9 mouse cellular contexts compared by ENCODE assay signal in genomic region chr12:8923125-8923410, GRCm38 (mm10). TPM values are rescaled to one million over a fixed set of nuclear protein-coding genes. Genes with fewer than 3 reads are reported as not detected.
A peak's percentile ranks its signal among the peaks of the same experiment; 100 is the strongest.
DNase-seq lines count a peak whose midpoint lies in the region; ATAC-seq and TF ChIP-seq lines count a peak whose summit lies in the region.
"Had no signal": no experiment of that assay in that cellular context is flagged by ENCODE, and none has a peak within 500 bp of the region (broad histone marks: within the 10 kb centered on the region; RNA-seq: fewer than 3 reads in every experiment).

No protein-coding gene starts in this region.

- no peak for DNase-seq in kidney, adult 2 months
- no peak for DNase-seq in kidney, postnatal 10 days
- DNase-seq in hindbrain, embryonic 14.5 days (ENCODE audit: low spot score): no peak
- DNase-seq in stomach, postnatal 0 days (ENCODE audit: low spot score): no peak

- peak overlapping the region; percentile 96 for H3K27ac ChIP-seq in kidney, adult 2 months (ENCODE audit: insufficient read depth, low read depth, low read length)
- peak overlapping the region; percentile 97; the same call in 1 of the 2 replicates for H3K27ac ChIP-seq in bone marrow, adult 2 months (ENCODE audit: control insufficient read depth, insufficient read depth, low read depth, low read length, poor library complexity)
- peak overlapping the region; percentile 90; the same call in 1 of the 2 replicates for H3K27ac ChIP-seq in hindbrain, embryonic 14.5 days
- peak overlapping the region; percentile 96 for H3K27ac ChIP-seq in macrophage
- peak overlapping the region; percentile 99 for H3K27ac ChIP-seq in stomach, postnatal 0 days (replicated peaks)

- TF ChIP-seq POLR2A in kidney, adult 2 months (IDR thresholded peaks at IDR 0.05; ENCODE audit: low read depth, low read length): no peak
- TF ChIP-seq POLR2A in bone marrow, adult 2 months (IDR thresholded peaks at IDR 0.05; ENCODE audit: borderline replicate concordance, control insufficient read depth, low read depth, low read length): no peak

- H3K9me3 ChIP-seq in hindbrain, embryonic 14.5 days (ENCODE audit: control insufficient read depth, low read length): no peaks in the 10 kb centered on the region
- H3K9me3 ChIP-seq in stomach, postnatal 0 days (ENCODE audit: control insufficient read depth, low read length): no peaks in the 10 kb centered on the region

- peak overlapping the region; percentile 88 for H3K4me2 ChIP-seq in hindbrain, embryonic 14.5 days (replicated peaks)
- peak overlapping the region; percentile 68 for H3K4me2 ChIP-seq in stomach, postnatal 0 days (replicated peaks; ENCODE audit: low read depth)

- peak; percentile 71 for ATAC-seq in erythroid progenitor cell, adult 5-6 weeks (replicated peaks; ENCODE audit: low FRiP score, poor library complexity, severe bottlenecking)
- ATAC-seq in hindbrain, embryonic 14.5 days (ENCODE audit: low FRiP score): no peak
- no peak for ATAC-seq in stomach, postnatal 0 days (ENCODE audit: low FRiP score, low TSS enrichment)
- ATAC-seq in inflammation-experienced regulatory T-cells, adult 6 months: no peak
- ATAC-seq: Patski had no signal

- WGBS in kidney, adult 2 months: 9% methylated on average over 5 of the region's 5 CpGs
- WGBS in bone marrow, adult 2 months: 3% methylated on average over 5 of the region's 5 CpGs
- WGBS in hindbrain, embryonic 14.5 days: 29% methylated on average over 5 of the region's 5 CpGs
- WGBS in macrophage (ENCODE audit: missing documents): 5% methylated on average over 5 of the region's 5 CpGs
- 8% methylated on average over 5 of the region's 5 CpGs for WGBS in stomach, postnatal 0 days

- H3K79me2 ChIP-seq in macrophage (ENCODE audit: inconsistent target): peaks cover 51% of the 10 kb centered on the region

- H3K27me3 ChIP-seq in kidney, adult 2 months (replicated peaks; ENCODE audit: control insufficient read depth, insufficient read depth, low read length): no peaks in the 10 kb centered on the region
- no peaks in the 10 kb centered on the region for H3K27me3 ChIP-seq in hindbrain, embryonic 14.5 days (ENCODE audit: control insufficient read depth, insufficient read depth, low read length)
- no peaks in the 10 kb centered on the region for H3K27me3 ChIP-seq in stomach, postnatal 0 days (ENCODE audit: control insufficient read depth, insufficient read depth, low read length)
- H3K27me3 ChIP-seq: Patski had no signal

- peaks cover 15% of the 10 kb centered on the region; the same call in 1 of the 2 replicates for H3K4me1 ChIP-seq in kidney, adult 2 months (ENCODE audit: control insufficient read depth, insufficient read depth, low read length)
- H3K4me1 ChIP-seq in bone marrow, adult 2 months (ENCODE audit: control insufficient read depth, insufficient read depth, low read length): no peaks in the 10 kb centered on the region; the same call in 1 of the 2 replicates
- H3K4me1 ChIP-seq in hindbrain, embryonic 14.5 days (replicated peaks; ENCODE audit: control insufficient read depth, insufficient read depth, low read length): peaks cover 30% of the 10 kb centered on the region
- 0 out of 2 replicates have a peak, but pooled peaks cover 10% of the 10 kb centered on the region for H3K4me1 ChIP-seq in stomach, postnatal 0 days (replicated peaks; ENCODE audit: control insufficient read depth, insufficient read depth)

- peak overlapping the region; percentile 75 for H3K9ac ChIP-seq in hindbrain, embryonic 14.5 days
- peak overlapping the region; percentile 94 for H3K9ac ChIP-seq in stomach, postnatal 0 days (ENCODE audit: low read length)

- TF ChIP-seq CTCF in kidney, adult 2 months (conservative IDR thresholded peaks at IDR 0.05; ENCODE audit: insufficient read depth, insufficient read length, low read depth, low read length): no peak
- TF ChIP-seq CTCF in bone marrow, adult 2 months (IDR thresholded peaks at IDR 0.05; ENCODE audit: control insufficient read depth, insufficient read depth, low read length): no peak
- no peak for TF ChIP-seq CTCF in stomach, postnatal 0 days (IDR thresholded peaks at IDR 0.05; ENCODE audit: low read depth)

- peaks cover 2% of the 10 kb centered on the region for H3K36me3 ChIP-seq in kidney, adult 2 months (ENCODE audit: control insufficient read depth, insufficient read depth, low read length)
- peaks cover 6% of the 10 kb centered on the region; the same call in 1 of the 2 replicates for H3K36me3 ChIP-seq in hindbrain, embryonic 14.5 days (replicated peaks; ENCODE audit: control insufficient read depth, insufficient read depth)
- H3K36me3 ChIP-seq in macrophage (ENCODE audit: inconsistent target): peaks cover 4% of the 10 kb centered on the region; the same call in 1 of the 2 replicates
- no peaks in the 10 kb centered on the region for H3K36me3 ChIP-seq in stomach, postnatal 0 days (ENCODE audit: control insufficient read depth, insufficient read depth, low read length)

- no peak for TF ChIP-seq EP300 in stomach, postnatal 0 days (optimal IDR thresholded peaks at IDR 0.05)

- peak overlapping the region; percentile 82 for H3K4me3 ChIP-seq in kidney, adult 2 months (ENCODE audit: insufficient read depth, low read depth, low read length)
- peak overlapping the region; percentile 42 for H3K4me3 ChIP-seq in bone marrow, adult 2 months (replicated peaks; ENCODE audit: control insufficient read depth, low read depth, low read length)
- H3K4me3 ChIP-seq in hindbrain, embryonic 14.5 days (replicated peaks; ENCODE audit: low read length): peak overlapping the region; percentile 57
- H3K4me3 ChIP-seq in macrophage (ENCODE audit: inconsistent target): peak overlapping the region; percentile 92
- peak overlapping the region; percentile 81 for H3K4me3 ChIP-seq in stomach, postnatal 0 days (ENCODE audit: low read depth, low read length)

RNA-seq across cellular contexts. Expression of gene Laptm4a, which starts 1.6 kb away (rescaled TPM):
- 256 and 291 TPM in 2 replicates for polyA plus RNA-seq in kidney, adult 2 months (2012; rRNA removed)
- polyA plus RNA-seq in bone marrow, adult 2 months (2011; ENCODE audit: insufficient read depth, insufficient read length, low replicate concordance, missing spikeins): 67.6 and 132 TPM in 2 replicates
- total RNA-seq in erythroid progenitor cell, adult 5-6 weeks (2015; ENCODE audit: low replicate concordance): 102 and 129 TPM in 2 replicates
- 123 and 145 TPM in 2 replicates for total RNA-seq in erythroid progenitor cell, adult 5-6 weeks (2017; ENCODE audit: low replicate concordance)
- polyA plus RNA-seq in hindbrain, embryonic 14.5 days (2014; fragmentation: Nextera tagmentation; extraction: Ambion mirVana): 173 and 189 TPM in 2 replicates
- total RNA-seq in macrophage (2018; cell fraction: chromatin; rRNA removed): 100 to 1,000 TPM in 4 of 26 experiments, 10 to 100 TPM in 22; 42.5 to 160 (median 85.9) TPM
- 100 to 1,000 TPM; 277 to 410 (median 349) TPM for total RNA-seq in macrophage (2018; cell fraction: cytosol; rRNA removed)
- total RNA-seq in macrophage (2018; cell fraction: nucleus; rRNA removed): 100 to 1,000 TPM; 162 to 341 (median 212) TPM
- 297 to 494 TPM (median 475 TPM) in 3 replicates for polyA plus RNA-seq in macrophage (2018)
- 299 and 327 TPM in 2 replicates for polyA plus RNA-seq in stomach, postnatal 0 days (2015; fragmentation: Nextera tagmentation; extraction: Ambion mirVana)
- 100 to 1,000 TPM; 117 to 185 (median 137) TPM for polyA plus RNA-seq in inflammation-experienced regulatory T-cells, adult 6 months (2017; shearing (Covaris generic))

RNA-seq across cellular contexts. Expression of gene Matn3, which starts 24.7 kb away (rescaled TPM):
- polyA plus RNA-seq in kidney, adult 2 months (2012; rRNA removed): not detected in 2 replicates
- 0.67 TPM in 1 of 2 replicates, not detected in the other for polyA plus RNA-seq in bone marrow, adult 2 months (2011; ENCODE audit: insufficient read depth, insufficient read length, low replicate concordance, missing spikeins)
- total RNA-seq in erythroid progenitor cell, adult 5-6 weeks (2015; ENCODE audit: low replicate concordance): not detected in 2 replicates
- total RNA-seq in erythroid progenitor cell, adult 5-6 weeks (2017; ENCODE audit: low replicate concordance): not detected in 2 replicates
- 0.15 and 0.17 TPM in 2 replicates for polyA plus RNA-seq in hindbrain, embryonic 14.5 days (2014; fragmentation: Nextera tagmentation; extraction: Ambion mirVana)
- not detected for total RNA-seq in macrophage (2018; cell fraction: chromatin; rRNA removed)
- not detected for total RNA-seq in macrophage (2018; cell fraction: cytosol; rRNA removed)
- not detected for total RNA-seq in macrophage (2018; cell fraction: nucleus; rRNA removed)
- polyA plus RNA-seq in macrophage (2018): not detected in 3 replicates
- polyA plus RNA-seq in stomach, postnatal 0 days (2015; fragmentation: Nextera tagmentation; extraction: Ambion mirVana): 0.18 and 0.27 TPM in 2 replicates
- polyA plus RNA-seq in inflammation-experienced regulatory T-cells, adult 6 months (2017; shearing (Covaris generic)): not detected

RNA-seq across cellular contexts. Expression of gene Wdr35, which starts 50.6 kb away (rescaled TPM):
- polyA plus RNA-seq in kidney, adult 2 months (2012; rRNA removed): 5.3 and 6.0 TPM in 2 replicates
- polyA plus RNA-seq in bone marrow, adult 2 months (2011; ENCODE audit: insufficient read depth, insufficient read length, low replicate concordance, missing spikeins): 1.3 and 7.5 TPM in 2 replicates
- total RNA-seq in erythroid progenitor cell, adult 5-6 weeks (2015; ENCODE audit: low replicate concordance): 1.3 and 2.5 TPM in 2 replicates
- total RNA-seq in erythroid progenitor cell, adult 5-6 weeks (2017; ENCODE audit: low replicate concordance): 1.5 and 2.6 TPM in 2 replicates
- 22.4 and 26.1 TPM in 2 replicates for polyA plus RNA-seq in hindbrain, embryonic 14.5 days (2014; fragmentation: Nextera tagmentation; extraction: Ambion mirVana)
- total RNA-seq in macrophage (2018; cell fraction: chromatin; rRNA removed): 10 to 100 TPM in 1 of 26 experiments, 1 to 10 TPM in 24, under 1 TPM in 1; 0.92 to 11.0 (median 6.7) TPM
- total RNA-seq in macrophage (2018; cell fraction: cytosol; rRNA removed): 1 to 10 TPM in 22 of 26 experiments, under 1 TPM in 4; 0.89 to 2.2 (median 1.3) TPM
- total RNA-seq in macrophage (2018; cell fraction: nucleus; rRNA removed): 1 to 10 TPM in 23 of 26 experiments, under 1 TPM in 3; 0.82 to 7.4 (median 2.6) TPM
- 0.49 to 1.4 TPM (median 1.3 TPM) in 3 replicates for polyA plus RNA-seq in macrophage (2018)
- polyA plus RNA-seq in stomach, postnatal 0 days (2015; fragmentation: Nextera tagmentation; extraction: Ambion mirVana): 3.9 and 4.8 TPM in 2 replicates
- 1 to 10 TPM; 2.8 to 3.1 (median 2.9) TPM for polyA plus RNA-seq in inflammation-experienced regulatory T-cells, adult 6 months (2017; shearing (Covaris generic))

Comparison
In these comparisons a context has a peak if more than half of its experiments do, and no peak if none do; other contexts are left out.
1. H3K4me3 ChIP-seq: peak in every context shown above with its lines; median percentile 92 in macrophage; 82 in kidney, adult 2 months; 81 in stomach, postnatal 0 days; 57 in hindbrain, embryonic 14.5 days; 42 in bone marrow, adult 2 months.